Mouse (Mus musculus) MEL (cell line): Measurements from ENCODE around the gene Nploc4. TPM values are rescaled to one million over a fixed set of nuclear protein-coding genes. Genes with fewer than 3 reads are reported as not detected.

Source experiments
- DNase-seq: peaks from one replicate; pipeline ENCODE4 v3.0.0; 2011; ENCODE audit warnings: low read depth, low spot score
- H3K27ac ChIP-seq: 2 replicates; pipeline ENCODE4 v1.5.1; 2012; ENCODE audit warnings: low read depth, mild to moderate bottlenecking, control low read depth, low read length, moderate library complexity; ENCODE audit not compliant: control insufficient read depth
- H3K27me3 ChIP-seq, 2 experiments: fragments of 150-350 bp in 1 of 2; sonication (generic) in 1 of 2; 2 replicates each; pipeline ENCODE4 v1.6.1; 2012; ENCODE audit warnings: low read length in 2 of 2, mild to moderate bottlenecking in 2 of 2, improper control_type of control experiment in 1 of 2, moderate library complexity in 1 of 2; ENCODE audit not compliant: insufficient read depth in 2 of 2, control insufficient read depth in 1 of 2
- H3K36me3 ChIP-seq, 2 experiments: 2 replicates each; pipeline ENCODE4 v1.6.1; 2012 to 2014; ENCODE audit warnings: low read length in 2 of 2, improper control_type of control experiment in 1 of 2, inconsistent platforms in 1 of 2, mild to moderate bottlenecking in 1 of 2; ENCODE audit not compliant: insufficient read depth in 2 of 2, control insufficient read depth in 1 of 2
- H3K4me1 ChIP-seq, 2 experiments: fragments of 150-350 bp in 1 of 2; sonication (generic) in 1 of 2; 2 replicates each; pipeline ENCODE4 v1.6.1; 2012; ENCODE audit warnings: low read length in 2 of 2, improper control_type of control experiment in 1 of 2, mild to moderate bottlenecking in 1 of 2; ENCODE audit not compliant: insufficient read depth in 2 of 2, control insufficient read depth in 1 of 2
- H3K4me3 ChIP-seq, 2 experiments: fragments of 150-350 bp in 1 of 2; sonication (generic) in 1 of 2; 2 replicates each; pipeline ENCODE4 v1.5.1; 2012; ENCODE audit warnings: low read depth in 2 of 2, low read length in 2 of 2, mild to moderate bottlenecking in 2 of 2, moderate library complexity in 2 of 2, control low read depth in 1 of 2, improper control_type of control experiment in 1 of 2; ENCODE audit not compliant: control insufficient read depth in 1 of 2, insufficient read depth in 1 of 2
- H3K79me2 ChIP-seq: 2 replicates; pipeline ENCODE4 v1.6.1; 2012; ENCODE audit warnings: mild to moderate bottlenecking, low read length, moderate library complexity; ENCODE audit not compliant: control insufficient read depth, poor library complexity, insufficient read depth
- H3K9ac ChIP-seq: 2 replicates; pipeline ENCODE4 v1.6.1; 2012; ENCODE audit warnings: low read depth, mild to moderate bottlenecking, control low read depth, low read length, moderate library complexity; ENCODE audit not compliant: control insufficient read depth, poor library complexity, severe bottlenecking
- H3K9me3 ChIP-seq: fragments of 150-350 bp; sonication (generic); replicated peaks from 2 replicates; pipeline ENCODE4 v1.6.1; 2012; ENCODE audit warnings: mild to moderate bottlenecking, low read length, improper control_type of control experiment, moderate library complexity; ENCODE audit not compliant: insufficient read depth
- CHD1 ChIP-seq: IDR thresholded peaks from 2 replicates; pipeline ENCODE4 v1.6.1; 2012; ENCODE audit warnings: low read depth, mild to moderate bottlenecking, inconsistent platforms, low read length, improper control_type of control experiment
- CHD2 ChIP-seq: IDR thresholded peaks from 2 replicates; pipeline ENCODE4 v1.6.1; 2011; ENCODE audit warnings: low read length, improper control_type of control experiment
- CTCF ChIP-seq, 3 experiments: IDR thresholded peaks in 2 of 3; conservative IDR thresholded peaks in 1 of 3; 2 replicates each; pipeline ENCODE4 v1.5.1; 2011 to 2012; ENCODE audit warnings: low read length in 3 of 3, low read depth in 2 of 3, mild to moderate bottlenecking in 2 of 3, improper control_type of control experiment in 1 of 3, inconsistent platforms in 1 of 3, mixed read lengths in 1 of 3, moderate library complexity in 1 of 3; ENCODE audit not compliant: control insufficient read depth in 1 of 3, insufficient read depth in 1 of 3, poor library complexity in 1 of 3, severe bottlenecking in 1 of 3
- E2F4 ChIP-seq: IDR thresholded peaks from 2 replicates; pipeline ENCODE4 v1.6.1; 2011; ENCODE audit warnings: low read depth, low read length, improper control_type of control experiment, borderline replicate concordance
- EP300 ChIP-seq, 2 experiments: IDR thresholded peaks; 2 replicates each; pipeline ENCODE4 v1.6.1; 2011; ENCODE audit warnings: improper control_type of control experiment in 2 of 2, low read length in 2 of 2, low read depth in 1 of 2, mild to moderate bottlenecking in 1 of 2
- ETS1 ChIP-seq: IDR thresholded peaks from 2 replicates; pipeline ENCODE4 v1.6.1; 2012; ENCODE audit warnings: low read depth, mild to moderate bottlenecking, inconsistent platforms, low read length, improper control_type of control experiment, moderate library complexity
- GATA1 ChIP-seq: IDR thresholded peaks from 2 replicates; pipeline ENCODE4 v1.6.1; 2011; ENCODE audit warnings: low read depth, low read length, improper control_type of control experiment
- HCFC1 ChIP-seq: IDR thresholded peaks from 2 replicates; pipeline ENCODE4 v1.6.1; 2012; ENCODE audit warnings: low read depth, mild to moderate bottlenecking, inconsistent platforms, low read length, improper control_type of control experiment, moderate library complexity
- JUND ChIP-seq: IDR thresholded peaks from 2 replicates; pipeline ENCODE4 v1.6.1; 2011; ENCODE audit warnings: low read depth, mild to moderate bottlenecking, improper control_type of control experiment, low read length
- MAZ ChIP-seq: IDR thresholded peaks from 2 replicates; pipeline ENCODE4 v1.6.1; 2012; ENCODE audit warnings: low read depth, mild to moderate bottlenecking, inconsistent platforms, low read length, improper control_type of control experiment
- POLR2A ChIP-seq, 2 experiments: IDR thresholded peaks; 2 replicates each; pipeline ENCODE4 v1.6.1; 2011 to 2012; ENCODE audit warnings: low read length in 2 of 2, mild to moderate bottlenecking in 2 of 2, control low read depth in 1 of 2, improper control_type of control experiment in 1 of 2, low read depth in 1 of 2, moderate library complexity in 1 of 2; ENCODE audit not compliant: control insufficient read depth in 1 of 2, insufficient read depth in 1 of 2, poor library complexity in 1 of 2
- POLR2AphosphoS2 ChIP-seq: IDR thresholded peaks from 2 replicates; pipeline ENCODE4 v1.6.1; 2011; ENCODE audit warnings: low read length, improper control_type of control experiment
- POLR2AphosphoS5 ChIP-seq: IDR thresholded peaks from 2 replicates; pipeline ENCODE4 v1.6.1; 2012; ENCODE audit warnings: low read depth, borderline replicate concordance, mild to moderate bottlenecking, inconsistent platforms, low read length, moderate library complexity, mixed read lengths
- RAD21 ChIP-seq: IDR thresholded peaks from 2 replicates; pipeline ENCODE4 v1.6.1; 2011; ENCODE audit warnings: mild to moderate bottlenecking, low read depth, low read length, improper control_type of control experiment
- RCOR1 ChIP-seq: IDR thresholded peaks from 2 replicates; pipeline ENCODE4 v1.6.1; 2012; ENCODE audit warnings: low read depth, mild to moderate bottlenecking, inconsistent platforms, low read length, improper control_type of control experiment
- SIN3A ChIP-seq: IDR thresholded peaks from 2 replicates; pipeline ENCODE4 v1.6.1; 2012; ENCODE audit warnings: low read length, improper control_type of control experiment, inconsistent platforms
- TAL1 ChIP-seq: IDR thresholded peaks from 2 replicates; pipeline ENCODE4 v1.6.1; 2012; ENCODE audit warnings: mild to moderate bottlenecking, inconsistent platforms, low read length, moderate library complexity, mixed read lengths
- TCF12 ChIP-seq: IDR thresholded peaks from 2 replicates; pipeline ENCODE4 v1.6.1; 2014; ENCODE audit warnings: low read depth, mild to moderate bottlenecking, inconsistent platforms, low read length, improper control_type of control experiment, moderate library complexity
- ZC3H11A ChIP-seq: IDR thresholded peaks from 2 replicates; pipeline ENCODE4 v1.6.1; 2012; ENCODE audit warnings: low read depth, mild to moderate bottlenecking, inconsistent platforms, low read length, improper control_type of control experiment
- ZMIZ1 ChIP-seq: IDR thresholded peaks from 2 replicates; pipeline ENCODE4 v1.6.1; 2012; ENCODE audit warnings: low read depth, mild to moderate bottlenecking, inconsistent platforms, low read length, improper control_type of control experiment, moderate library complexity
- ZNF384 ChIP-seq: IDR thresholded peaks from 2 replicates; pipeline ENCODE4 v1.6.1; 2012; ENCODE audit warnings: low read depth, mild to moderate bottlenecking, inconsistent platforms, low read length, improper control_type of control experiment
- polyA plus RNA-seq, 2 experiments: library from polyadenylated mRNA; stranded (reverse) in 1 of 2; unstranded in 1 of 2; fragments of >175 nt in 1 of 2; fragments of >200 nt in 1 of 2; gene quantifications; 2 replicates each; pipeline versions ENCODE4 v1.2.1 to v1.2.4; 2012; ENCODE audit warnings: low replicate concordance in 2 of 2, low read depth in 1 of 2; ENCODE audit not compliant: insufficient read length in 2 of 2, insufficient read depth in 1 of 2, missing spikeins in 1 of 2
- total RNA-seq: library from RNA; depleted of rRNA; stranded (reverse); fragments of 300-350 nt; gene quantifications from 2 replicates; pipeline ENCODE4 v1.2.3, GENCODE M21; 2012

The Nploc4 gene
- total and polyA plus RNA-seq, 3 experiments = 77.4 to 352 (median 117) TPM

DNA sequence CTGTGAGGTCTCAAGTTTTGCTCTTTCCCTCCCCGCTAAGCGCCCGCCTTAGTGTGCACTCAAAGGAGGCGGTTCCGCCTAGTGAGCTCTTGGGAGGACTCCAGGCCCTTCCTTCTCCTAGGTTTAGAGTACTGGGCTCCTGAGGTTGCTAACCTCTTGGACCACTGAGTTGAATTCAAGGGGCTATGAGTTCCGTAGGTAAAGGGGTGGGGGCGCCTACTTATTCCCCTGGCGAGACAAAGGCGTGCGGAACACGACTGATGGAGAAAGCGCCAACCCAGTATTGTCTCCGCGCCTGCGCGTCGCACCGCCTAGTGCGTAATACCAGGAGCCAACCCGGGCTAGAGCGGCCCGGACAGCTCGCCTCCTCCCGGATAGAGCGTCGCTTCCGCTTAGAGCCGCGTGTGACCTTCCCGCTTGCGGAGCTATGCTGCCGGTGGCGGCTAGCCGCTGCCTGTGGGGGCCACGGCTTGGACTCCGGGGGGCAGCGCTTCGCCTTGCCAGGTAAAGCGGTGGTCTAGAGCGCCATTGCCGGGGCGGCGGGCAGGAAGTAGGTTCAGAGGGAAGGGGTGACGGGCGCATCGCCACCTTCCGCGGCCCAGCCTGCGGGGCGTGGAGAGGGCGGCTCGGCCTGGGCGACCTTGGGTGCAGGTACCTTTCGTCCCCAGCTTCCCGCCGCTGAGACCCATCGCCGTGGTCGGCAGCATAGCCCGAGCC, 46.9 kb upstream of the Nploc4 start, which contains the start of gene Mrpl12 (continued):
- peak; percentile 73; the same call in 1 of the 2 replicates for TF ChIP-seq POLR2AphosphoS5
- TF ChIP-seq JUND = no peak
- TF ChIP-seq CHD1 = no peak
- TF ChIP-seq ZC3H11A = no peak
- no peak for TF ChIP-seq RCOR1
- TF ChIP-seq ETS1 = peak; percentile 71; the same call in 1 of the 2 replicates
- peak; percentile 99 for TF ChIP-seq POLR2AphosphoS2
- no peak for TF ChIP-seq CHD2
- TF ChIP-seq ZMIZ1 = peak; percentile 95
- TF ChIP-seq MAZ = peak; percentile 90; the same call in 1 of the 2 replicates
- no peak for TF ChIP-seq RAD21
- TF ChIP-seq HCFC1 = peak; percentile 96
- peak; percentile 100 for TF ChIP-seq SIN3A
- peak; percentile 98 to 100 for TF ChIP-seq POLR2A (IDR thresholded peaks at IDR 0.05; ENCODE audit: control insufficient read depth in 1 of 2, insufficient read depth in 1 of 2, low read depth in 1 of 2, low read length in 2 of 2, poor library complexity in 1 of 2)
- no peak for TF ChIP-seq E2F4
- TF ChIP-seq ZNF384 = no peak
- no peak for TF ChIP-seq EP300 (IDR thresholded peaks at IDR 0.05; ENCODE audit: low read depth in 1 of 2, low read length in 2 of 2)
- TF ChIP-seq GATA1 = no peak
- TF ChIP-seq CTCF (IDR thresholded peaks at IDR 0.05 in 2 of 3, conservative IDR thresholded peaks at IDR 0.05 in 1 of 3; ENCODE audit: control insufficient read depth in 1 of 3, insufficient read depth in 1 of 3, low read depth in 2 of 3, low read length in 3 of 3, poor library complexity in 1 of 3, severe bottlenecking in 1 of 3) = 0 out of 6 replicates have a peak, but pooled peaks of 1 of the 3 experiments have one; percentile 1
- TF ChIP-seq TCF12 = peak; percentile 88

GRCm38 (mm10) chr11:120483448-120483934, 46.0 kb upstream of the Nploc4 start:
- Histone ChIP-seq H3K79me2 (peaks cover 30% of the 10 kb centered on the region), H3K27me3 (no peaks in the 10 kb centered on the region), H3K4me3 (peak overlapping the region; percentile 57 to 73; a peak in 3 of 4 replicates), H3K36me3 (peaks cover 7 to 10% of the 10 kb centered on the region in 2 experiments), H3K27ac (peak overlapping the region; percentile 73), H3K9me3 (no peaks in the 10 kb centered on the region), H3K9ac (peak overlapping the region; percentile 86), H3K4me1 (peaks cover 3 to 12% of the 10 kb centered on the region in 2 experiments; a peak in 3 of 4 replicates)
- TF ChIP-seq ZNF384 (no peak), TAL1 (no peak), HCFC1 (no peak), EP300 (IDR thresholded peaks at IDR 0.05; ENCODE audit: low read depth in 1 of 2, low read length in 2 of 2) (no peak)
- no peak for DNase-seq
